Mouse (Mus musculus) heart, adult 8-10 months (tissue): ENCODE results near the gene Pear1. TPM values are rescaled to one million over a fixed set of nuclear protein-coding genes. Genes with fewer than 3 reads are reported as not detected.
A peak's percentile ranks its signal among the peaks of the same experiment; 100 is the strongest.
"Not testable (repeated sequence)": the region's sequence is repeated elsewhere in the genome, so short reads cannot be mapped to it uniquely, and the experiment has no call there.

ENCODE experiments used
- DNase-seq: peaks from one replicate; pipeline ENCODE4 v3.0.0; 2022; ENCODE audit warnings: low spot score
- total RNA-seq, 4 experiments: library from RNA; stranded (reverse); gene quantifications; 2 replicates each; pipeline ENCODE4 v1.2.4; 2022

Gene Pear1
- 10 to 100 TPM; 14.0 to 19.9 (median 15.4) TPM for total RNA-seq

GRCm38 (mm10) chr3:87824206-87824605 lies at the start of gene Pear1:
Pear1 (minus strand) TSS chr3:87824306.
- not testable (repeated sequence) for DNase-seq

DNA sequence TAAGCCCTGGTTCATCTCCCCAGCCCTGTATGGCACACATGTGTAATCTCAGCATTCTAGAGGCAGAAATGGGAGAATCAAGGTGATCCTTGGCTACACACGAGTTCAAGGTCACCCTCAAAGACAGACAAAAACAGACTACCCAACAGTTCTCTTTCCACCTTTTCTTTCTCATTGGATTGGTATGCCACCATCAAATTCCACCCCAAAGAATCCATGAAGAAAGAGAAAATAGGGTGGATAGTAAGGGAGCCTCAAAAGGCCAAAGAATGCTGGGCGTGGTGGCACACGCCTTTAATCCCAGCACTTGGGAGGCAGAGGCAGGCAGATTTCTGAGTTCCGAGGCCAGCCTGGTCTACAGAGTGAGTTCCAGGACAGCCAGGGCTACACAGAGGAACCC lies 40.0 kb upstream of the Pear1 start:
- not testable (repeated sequence) for DNase-seq

DNA sequence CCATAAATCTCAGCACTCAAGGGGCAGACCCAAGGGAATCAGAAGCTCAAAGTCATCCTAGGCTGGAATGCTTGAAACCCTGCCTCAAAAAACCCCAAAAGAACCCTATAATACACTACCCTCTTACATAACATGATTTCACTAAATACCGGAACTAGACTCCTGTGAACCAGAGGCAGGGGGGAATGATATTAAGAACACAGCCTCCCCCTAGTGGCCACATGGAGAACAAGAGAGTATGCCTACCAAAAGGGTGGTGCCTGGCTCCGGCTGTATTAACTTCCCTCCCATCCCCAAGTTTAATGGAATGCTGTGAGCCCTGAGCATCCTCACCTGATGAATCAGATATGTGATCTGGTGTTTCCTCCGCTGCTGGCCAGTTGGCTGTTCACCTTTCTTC lies 35.7 kb upstream of the Pear1 start:
- DNase-seq = peak; percentile 66

DNA sequence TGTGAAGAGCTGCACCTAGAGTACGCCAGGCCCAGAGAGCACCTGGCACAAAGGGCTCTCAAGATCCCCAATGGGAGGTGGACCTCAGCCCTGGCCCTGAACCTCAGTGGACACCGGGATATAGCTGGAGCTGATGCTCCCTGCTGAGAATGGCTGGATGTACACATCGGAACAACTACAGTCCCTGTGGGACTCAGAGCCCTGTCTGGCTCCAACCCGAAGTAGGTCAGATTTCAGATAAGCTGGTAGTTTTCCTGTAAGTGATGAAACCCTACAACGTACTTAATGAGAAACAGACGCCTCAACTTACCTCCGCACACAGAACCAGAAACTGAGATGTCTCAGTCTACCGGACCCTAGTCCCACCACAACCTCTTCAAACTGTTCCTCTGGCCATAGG lies 33.6 kb upstream of the Pear1 start:
- no peak for DNase-seq

DNA sequence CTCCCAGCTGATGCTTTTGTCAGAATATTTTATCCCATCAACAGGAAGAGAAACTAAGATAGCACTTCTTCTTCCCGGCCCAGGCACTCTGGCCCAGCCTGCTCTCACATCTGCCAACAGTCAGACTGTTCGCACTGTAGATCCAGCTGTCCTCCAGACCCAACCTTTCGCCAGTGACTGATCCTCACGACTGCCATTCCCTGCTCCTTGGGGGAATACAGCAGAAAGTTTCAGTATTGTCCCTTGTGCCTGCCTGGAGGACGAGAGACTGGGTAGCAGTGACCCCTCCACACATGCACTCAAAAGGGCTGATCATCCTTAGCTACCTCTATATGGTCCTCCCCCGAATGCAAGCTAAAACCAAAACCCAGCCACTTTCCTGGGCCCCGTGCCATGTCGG lies 31.8 kb upstream of the Pear1 start:
- peak; percentile 25 for DNase-seq

- DNase-seq = no peak
Measured at GRCm38 (mm10) chr3:87854795-87855568, 30.9 kb upstream of the Pear1 start.

- DNase-seq = no peak
Measured at GRCm38 (mm10) chr3:87849117-87849516, 25.0 kb upstream of the Pear1 start.

- no peak for DNase-seq
Measured at GRCm38 (mm10) chr3:87847680-87848079, 23.6 kb upstream of the Pear1 start.

DNA sequence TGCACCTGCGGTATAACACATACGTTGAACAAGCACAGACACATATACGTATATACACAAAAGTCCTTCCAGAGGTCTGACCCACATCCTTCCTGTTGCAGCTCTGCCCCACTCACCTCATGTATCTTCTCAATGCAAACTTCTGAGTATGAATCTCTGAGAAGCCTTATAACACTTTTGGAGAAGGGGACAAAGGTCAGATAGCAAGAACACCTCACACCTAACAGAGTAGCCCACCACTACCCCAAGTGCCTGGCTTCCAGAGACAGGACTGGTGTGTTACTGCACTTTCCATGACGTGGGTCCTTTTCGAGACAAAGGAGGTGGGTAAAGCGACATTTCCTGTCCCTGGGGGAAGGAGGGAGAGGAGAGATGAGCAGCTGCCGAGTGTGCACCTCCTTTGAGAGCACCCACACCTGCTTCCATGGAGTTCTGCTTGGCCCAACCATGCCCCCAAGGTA lies 22.6 kb upstream of the Pear1 start, which contains the start of gene Sh2d2a:
Gene Sh2d2a, plus strand, starts transcription at position 106 of the 461 bp plus-strand sequence.
- DNase-seq = no peak

GRCm38 (mm10) chr3:87846186-87846585 lies 22.1 kb upstream of the Pear1 start:
- DNase-seq = no peak

DNA sequence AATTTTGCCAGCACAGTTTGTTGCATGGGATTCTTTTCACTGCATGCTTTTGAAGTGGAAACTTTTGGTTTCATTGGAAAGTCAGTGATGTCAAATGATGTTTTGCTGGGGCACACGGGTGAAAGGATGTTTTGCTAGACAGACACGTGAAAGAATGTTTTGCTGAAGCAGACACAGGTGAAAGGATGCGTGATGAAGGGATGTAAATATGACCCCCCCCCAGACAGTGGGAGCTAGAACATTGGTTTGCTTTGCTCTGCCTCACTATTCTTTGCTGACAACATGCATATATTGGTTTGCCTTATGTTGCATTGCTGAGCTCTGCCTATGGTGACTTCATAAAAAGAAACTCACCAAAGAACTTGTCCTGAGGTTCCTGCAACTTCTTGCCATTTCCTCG lies 20.9 kb upstream of the Pear1 start:
- DNase-seq = no peak

DNA sequence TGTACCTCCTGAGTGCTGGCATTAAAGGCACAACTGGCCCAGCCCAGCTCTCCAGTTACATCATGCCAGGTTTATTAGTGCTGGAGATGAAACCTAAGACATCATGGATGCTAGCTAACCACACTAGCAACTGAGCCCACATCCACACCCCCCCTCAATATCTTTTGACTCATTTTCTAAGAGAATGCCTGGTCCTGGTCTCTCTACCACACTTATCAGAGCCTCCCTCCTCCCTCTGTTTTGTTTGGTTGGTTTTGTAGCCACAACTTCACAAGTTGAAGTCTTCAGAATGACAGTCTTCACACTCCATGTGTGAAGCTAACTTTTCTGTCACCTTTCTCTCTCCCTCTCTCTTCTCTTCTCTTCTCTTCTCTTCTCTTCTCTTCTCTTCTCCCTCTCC lies 16.8 kb upstream of the Pear1 start:
- DNase-seq = no peak

- peak; percentile 68 for DNase-seq
Measured at GRCm38 (mm10) chr3:87838622-87839021, 14.5 kb upstream of the Pear1 start.

GRCm38 (mm10) chr3:87833482-87833881 lies 9.4 kb upstream of the Pear1 start:
- no peak for DNase-seq

DNA sequence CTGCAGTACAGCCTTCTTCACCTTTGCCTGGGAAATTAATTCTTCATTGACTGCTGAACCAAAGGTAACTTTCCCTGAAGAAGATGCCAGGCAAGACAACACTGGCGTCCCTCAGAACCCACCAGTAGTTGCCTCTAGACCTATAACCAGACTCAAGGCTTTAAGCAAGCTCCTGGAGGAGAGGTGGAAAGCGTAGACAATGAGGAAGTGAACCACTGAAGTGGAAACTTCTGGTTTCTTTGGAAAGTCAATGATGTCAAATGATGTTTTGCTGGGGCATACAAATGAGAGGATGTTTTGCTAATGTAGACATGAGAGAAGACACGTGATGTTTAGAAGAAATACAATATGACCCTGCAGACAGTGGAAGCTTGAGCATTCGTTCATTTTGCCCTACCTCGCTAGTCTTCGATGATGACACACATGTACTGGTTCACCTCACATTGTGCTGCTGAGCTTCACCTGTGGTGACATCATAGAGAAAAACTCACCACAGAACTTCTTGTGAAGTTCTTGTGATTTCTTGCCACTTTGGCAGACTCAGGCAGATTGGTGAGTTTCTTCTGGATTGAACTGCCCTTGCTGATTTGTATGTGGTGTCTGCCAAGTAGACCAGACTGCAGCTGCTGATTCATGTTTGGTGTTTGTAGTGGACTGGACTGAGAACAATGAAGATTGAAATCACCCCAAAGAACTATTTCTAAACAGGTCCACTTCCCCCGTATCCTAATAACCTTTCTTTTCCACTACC lies 8.2 kb upstream of the Pear1 start:
- DNase-seq = no peak

DNA sequence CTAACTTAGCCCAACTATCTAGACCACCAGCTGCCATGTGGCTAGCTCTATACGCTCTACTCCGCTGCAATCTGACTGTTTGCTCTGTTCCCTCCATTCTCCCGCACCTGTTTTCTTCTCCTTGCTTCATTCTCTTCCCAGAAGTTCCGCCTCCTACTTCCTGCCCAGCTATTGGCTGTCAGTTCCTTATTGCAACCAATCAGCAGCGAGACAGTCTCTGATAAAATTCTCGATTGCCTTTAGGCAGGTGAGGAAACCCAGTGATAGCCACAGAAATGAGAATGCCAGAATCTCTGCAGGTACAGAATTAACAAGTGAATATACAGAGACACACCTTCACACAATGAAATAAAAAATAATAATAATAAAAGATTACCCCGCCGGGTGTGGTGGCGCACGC lies 4.9 kb upstream of the Pear1 start:
- DNase-seq = no peak

- DNase-seq = no peak
Measured at GRCm38 (mm10) chr3:87828435-87828834, 4.3 kb upstream of the Pear1 start.

GRCm38 (mm10) chr3:87818226-87818625 lies 5.9 kb downstream of the Pear1 start:
- no peak for DNase-seq

DNA sequence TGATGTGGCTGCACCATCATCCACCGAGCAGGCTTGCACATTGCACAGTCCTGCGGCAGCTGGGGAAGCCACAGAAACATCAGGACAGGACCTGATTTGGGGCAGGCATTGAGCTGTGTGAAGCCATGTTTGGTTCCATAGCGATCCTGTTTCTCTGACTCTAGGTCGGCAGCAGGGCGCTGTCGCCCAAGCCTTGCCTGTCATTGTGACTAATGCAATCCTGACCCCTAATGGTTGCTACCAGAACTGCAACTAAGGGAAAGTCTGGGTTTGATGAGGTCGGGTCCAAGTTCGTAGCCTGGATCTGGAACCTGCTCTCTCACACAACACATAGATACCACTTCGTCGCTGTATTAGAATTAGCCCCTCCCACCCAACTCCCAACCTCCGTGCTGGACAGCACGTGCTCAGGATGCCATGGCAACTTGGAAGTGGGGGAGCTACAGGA lies 7.4 kb downstream of the Pear1 start:
- peak; percentile 80 for DNase-seq

GRCm38 (mm10) chr3:87816166-87816565 lies 7.9 kb downstream of the Pear1 start:
- DNase-seq = no peak

GRCm38 (mm10) chr3:87812873-87813272 lies 11.2 kb downstream of the Pear1 start:
- no peak for DNase-seq

GRCm38 (mm10) chr3:87812413-87812812 lies 11.7 kb downstream of the Pear1 start:
- no peak for DNase-seq

- DNase-seq = no peak
Measured at GRCm38 (mm10) chr3:87811297-87811696, 12.8 kb downstream of the Pear1 start.
